Mouse (Mus musculus): ENCODE measurements at regions not wholly inside any gene's neighbourhood (a gene's known extent, or its start where the extent isn't known, plus 50 kb on each side); places are given as distances from the start of the nearest gene placed in this dataset.

GRCm38 (mm10) chr15:5708454-5708853, 464.5 kb upstream of the Ptger4 start:
- Histone ChIP-seq H3K27ac (ENCODE audit: low read depth, low read length) (no peak overlapping the region), H3K4me2 (ENCODE audit: low read depth) (no peak overlapping the region), H3K9ac (ENCODE audit: low read length) (no peak overlapping the region), H3K36me3 (ENCODE audit: control insufficient read depth, insufficient read depth, low read length) (no peaks in the 10 kb centered on the region), H3K4me3 (ENCODE audit: low read depth, low read length) (no peak overlapping the region), H3K9me3 (ENCODE audit: control insufficient read depth, low read length) (no peaks in the 10 kb centered on the region), H3K4me1 (ENCODE audit: control insufficient read depth, insufficient read depth, low read length) (no peaks in the 10 kb centered on the region), H3K27me3 (ENCODE audit: control insufficient read depth, insufficient read depth, low read length) (no peaks in the 10 kb centered on the region)
- DNase-seq (ENCODE audit: low spot score) = no peak
- no peak for ATAC-seq (ENCODE audit: insufficient read depth, low FRiP score, low TSS enrichment)
- 86% methylated on average over 5 of the region's 5 CpGs for WGBS

DNA sequence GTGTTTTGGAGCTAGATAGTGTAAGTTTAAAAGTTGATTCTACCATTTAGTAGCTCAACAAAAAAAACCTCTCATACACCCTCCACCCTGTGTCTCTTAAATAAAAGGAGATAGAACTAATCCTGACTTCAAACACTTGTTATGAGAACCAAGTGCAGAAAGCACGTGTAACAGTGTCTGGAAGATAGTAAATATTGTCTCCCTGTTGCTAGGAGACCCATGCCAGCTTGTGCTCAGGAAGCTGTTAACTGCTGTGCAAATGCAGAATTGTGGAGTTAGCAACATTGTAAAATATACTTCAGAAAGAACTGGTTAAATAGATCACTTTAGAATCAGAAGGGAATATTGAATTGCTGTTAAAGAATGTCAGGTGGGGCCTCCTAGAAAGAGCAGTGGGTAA, 496.7 kb upstream of the Ptger4 start:
- Histone ChIP-seq H3K9me3 (ENCODE audit: control insufficient read depth, low read length) (no peaks in the 10 kb centered on the region), H3K4me1 (ENCODE audit: control insufficient read depth, insufficient read depth, low read length) (no peaks in the 10 kb centered on the region), H3K36me3 (ENCODE audit: control insufficient read depth, insufficient read depth, low read length) (no peaks in the 10 kb centered on the region), H3K27ac (ENCODE audit: low read depth, low read length) (no peak overlapping the region), H3K27me3 (ENCODE audit: control insufficient read depth, insufficient read depth, low read length) (no peaks in the 10 kb centered on the region), H3K4me2 (ENCODE audit: low read depth) (no peak overlapping the region), H3K4me3 (ENCODE audit: low read depth, low read length) (no peak overlapping the region), H3K9ac (ENCODE audit: low read length) (no peak overlapping the region)
- 41% methylated on average over 1 of the region's 1 CpGs for WGBS
- DNase-seq (ENCODE audit: low spot score) (no peak), ATAC-seq (ENCODE audit: insufficient read depth, low FRiP score, low TSS enrichment) (no peak)

DNA sequence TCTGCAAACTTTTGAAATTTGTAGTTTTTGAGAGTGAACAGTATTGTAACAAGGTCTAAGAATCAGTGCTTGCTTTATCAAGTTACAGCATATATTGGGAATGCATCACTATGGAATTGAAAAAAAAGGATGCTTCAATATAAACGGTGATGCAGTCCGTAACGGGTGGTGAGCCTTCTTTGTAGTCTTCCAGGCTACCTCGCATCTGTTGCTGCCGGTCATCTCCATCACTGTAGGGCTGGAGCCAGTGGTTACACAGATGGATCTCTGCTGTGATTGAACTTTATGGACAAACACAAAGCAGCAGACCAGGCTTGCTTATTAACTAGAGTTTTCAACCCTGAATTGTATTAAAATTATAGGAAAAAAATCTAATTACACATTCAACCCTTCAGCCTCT, 499.9 kb upstream of the Ptger4 start:
- Histone ChIP-seq H3K9ac (ENCODE audit: low read length) (no peak overlapping the region), H3K4me2 (ENCODE audit: low read depth) (no peak overlapping the region), H3K9me3 (ENCODE audit: control insufficient read depth, low read length) (no peaks in the 10 kb centered on the region), H3K4me3 (ENCODE audit: low read depth, low read length) (no peak overlapping the region), H3K27ac (ENCODE audit: low read depth, low read length) (no peak overlapping the region), H3K4me1 (ENCODE audit: control insufficient read depth, insufficient read depth, low read length) (no peaks in the 10 kb centered on the region), H3K36me3 (ENCODE audit: control insufficient read depth, insufficient read depth, low read length) (no peaks in the 10 kb centered on the region), H3K27me3 (ENCODE audit: control insufficient read depth, insufficient read depth, low read length) (no peaks in the 10 kb centered on the region)
- no peak for DNase-seq (ENCODE audit: low spot score)
- WGBS = 91% methylated on average over 5 of the region's 5 CpGs
- no peak for ATAC-seq (ENCODE audit: insufficient read depth, low FRiP score, low TSS enrichment)

GRCm38 (mm10) chr15:5758690-5759089, 514.7 kb upstream of the Ptger4 start:
- Histone ChIP-seq H3K27ac (ENCODE audit: low read depth, low read length) (no peak overlapping the region), H3K4me3 (ENCODE audit: low read depth, low read length) (no peak overlapping the region), H3K9me3 (ENCODE audit: control insufficient read depth, low read length) (no peaks in the 10 kb centered on the region), H3K36me3 (ENCODE audit: control insufficient read depth, insufficient read depth, low read length) (no peaks in the 10 kb centered on the region), H3K27me3 (ENCODE audit: control insufficient read depth, insufficient read depth, low read length) (no peaks in the 10 kb centered on the region), H3K4me1 (ENCODE audit: control insufficient read depth, insufficient read depth, low read length) (no peaks in the 10 kb centered on the region), H3K9ac (ENCODE audit: low read length) (no peak overlapping the region), H3K4me2 (ENCODE audit: low read depth) (no peak overlapping the region)
- WGBS = 89% methylated on average over 2 of the region's 2 CpGs
- ATAC-seq (ENCODE audit: insufficient read depth, low FRiP score, low TSS enrichment) (no peak), DNase-seq (ENCODE audit: low spot score) (no peak)

DNA sequence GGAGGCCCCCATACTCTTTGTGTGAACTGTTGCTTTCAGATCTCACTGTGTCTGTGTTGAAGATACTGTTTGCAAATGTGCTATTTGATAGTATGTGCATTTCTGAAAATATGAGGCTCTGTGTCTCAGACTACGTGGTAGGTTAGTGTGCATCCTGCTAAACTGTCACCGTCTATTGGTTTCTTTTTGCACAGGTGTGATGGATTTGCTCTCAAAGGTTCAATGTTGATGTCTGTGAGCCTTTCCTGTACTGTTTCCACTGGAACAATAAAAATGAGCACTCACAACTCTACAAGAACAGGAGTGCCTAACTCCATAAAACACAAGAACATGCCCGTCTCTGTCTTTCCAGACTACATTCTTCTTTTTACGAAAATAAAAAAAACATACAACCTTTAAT, 518.2 kb upstream of the Ptger4 start:
- H3K27me3 ChIP-seq (ENCODE audit: control insufficient read depth, insufficient read depth, low read length) = no peaks in the 10 kb centered on the region
- no peaks in the 10 kb centered on the region for H3K36me3 ChIP-seq (ENCODE audit: control insufficient read depth, insufficient read depth, low read length)
- DNase-seq (ENCODE audit: low spot score) (no peak), ATAC-seq (ENCODE audit: insufficient read depth, low FRiP score, low TSS enrichment) (no peak)
- 87% methylated on average over 4 of the region's 4 CpGs for WGBS
- no peak overlapping the region for H3K9ac ChIP-seq (ENCODE audit: low read length)
- H3K27ac ChIP-seq (ENCODE audit: low read depth, low read length) = no peak overlapping the region
- no peak overlapping the region for H3K4me3 ChIP-seq (ENCODE audit: low read depth, low read length)
- H3K9me3 ChIP-seq (ENCODE audit: control insufficient read depth, low read length) = no peaks in the 10 kb centered on the region
- no peak overlapping the region for H3K4me2 ChIP-seq (ENCODE audit: low read depth)
- no peaks in the 10 kb centered on the region for H3K4me1 ChIP-seq (ENCODE audit: control insufficient read depth, insufficient read depth, low read length)

GRCm38 (mm10) chr15:5777074-5777473, 522.5 kb upstream of the Dab2 start:
- Histone ChIP-seq H3K9me3 (ENCODE audit: control insufficient read depth, low read length) (no peaks in the 10 kb centered on the region), H3K27ac (ENCODE audit: low read depth, low read length) (no peak overlapping the region), H3K9ac (ENCODE audit: low read length) (no peak overlapping the region), H3K27me3 (ENCODE audit: control insufficient read depth, insufficient read depth, low read length) (no peaks in the 10 kb centered on the region), H3K36me3 (ENCODE audit: control insufficient read depth, insufficient read depth, low read length) (no peaks in the 10 kb centered on the region), H3K4me3 (ENCODE audit: low read depth, low read length) (no peak overlapping the region), H3K4me1 (ENCODE audit: control insufficient read depth, insufficient read depth, low read length) (no peaks in the 10 kb centered on the region), H3K4me2 (ENCODE audit: low read depth) (no peak overlapping the region)
- ATAC-seq (ENCODE audit: insufficient read depth, low FRiP score, low TSS enrichment) = no peak
- WGBS = 91% methylated on average over 4 of the region's 4 CpGs
- DNase-seq (ENCODE audit: low spot score) = no peak

DNA sequence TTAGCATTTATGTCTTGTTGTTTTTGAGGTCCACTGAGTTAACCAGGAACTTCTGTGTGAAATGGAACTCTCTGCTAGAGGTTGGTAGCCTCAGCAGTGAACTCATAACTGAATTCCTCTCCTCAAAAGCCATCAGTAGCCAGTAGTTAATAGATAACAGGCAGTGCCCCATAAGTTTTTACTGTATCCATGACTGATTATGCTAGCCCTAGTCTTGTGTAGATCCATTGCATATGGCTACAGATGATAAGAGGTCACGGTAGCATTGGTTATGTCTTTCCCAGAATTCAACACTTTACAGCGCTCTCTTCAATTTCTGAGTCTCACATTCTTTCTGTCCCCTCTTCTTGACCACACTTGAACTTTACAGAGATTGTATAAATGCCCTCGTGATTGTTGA, 499.7 kb upstream of the Dab2 start:
- no peaks in the 10 kb centered on the region for H3K4me1 ChIP-seq (ENCODE audit: control insufficient read depth, insufficient read depth, low read length)
- no peaks in the 10 kb centered on the region for H3K36me3 ChIP-seq (ENCODE audit: control insufficient read depth, insufficient read depth, low read length)
- H3K4me3 ChIP-seq (ENCODE audit: low read depth, low read length) = no peak overlapping the region
- DNase-seq (ENCODE audit: low spot score) = no peak
- no peak overlapping the region for H3K27ac ChIP-seq (ENCODE audit: low read depth, low read length)
- WGBS = 89% methylated on average over 3 of the region's 3 CpGs
- no peak overlapping the region for H3K4me2 ChIP-seq (ENCODE audit: low read depth)
- no peak overlapping the region for H3K9ac ChIP-seq (ENCODE audit: low read length)
- ATAC-seq (ENCODE audit: insufficient read depth, low FRiP score, low TSS enrichment) = no peak
- H3K9me3 ChIP-seq (ENCODE audit: control insufficient read depth, low read length) = no peaks in the 10 kb centered on the region
- no peaks in the 10 kb centered on the region for H3K27me3 ChIP-seq (ENCODE audit: control insufficient read depth, insufficient read depth, low read length)

DNA sequence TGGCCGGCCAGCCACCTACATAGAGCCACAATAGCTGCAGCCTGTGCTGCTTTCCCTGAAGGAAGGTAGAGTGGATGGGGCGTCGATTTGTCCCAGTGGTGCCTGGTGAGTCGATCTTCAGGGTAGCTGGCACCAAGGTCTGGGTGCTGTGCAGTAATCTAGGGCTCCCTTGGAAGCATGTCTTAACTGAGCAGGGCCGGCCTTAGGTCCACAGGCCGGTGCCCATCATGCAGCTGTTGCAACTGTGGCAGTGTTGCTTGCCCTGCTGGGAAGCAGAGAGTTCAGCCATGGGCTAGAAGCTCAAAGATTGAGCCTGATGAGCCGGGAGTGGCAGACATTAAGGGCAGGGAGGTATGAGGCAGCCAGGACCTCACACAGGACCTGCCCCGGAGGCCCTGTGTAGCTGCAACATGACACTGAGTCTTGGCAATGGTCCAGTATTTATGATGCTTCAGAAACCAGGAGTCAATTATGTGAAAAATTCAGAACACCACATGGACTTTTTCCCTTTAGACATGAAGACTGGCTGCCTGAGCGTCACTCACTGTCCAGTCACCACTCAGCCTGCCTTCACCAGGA, 488.3 kb upstream of the Dab2 start:
- WGBS = 83% methylated on average over 9 of the region's 9 CpGs
- no peaks in the 10 kb centered on the region for H3K27me3 ChIP-seq (ENCODE audit: control insufficient read depth, insufficient read depth, low read length)
- H3K4me3 ChIP-seq (ENCODE audit: low read depth, low read length) = no peak overlapping the region
- no peak overlapping the region for H3K27ac ChIP-seq (ENCODE audit: low read depth, low read length)
- DNase-seq (ENCODE audit: low spot score) = no peak
- no peaks in the 10 kb centered on the region for H3K9me3 ChIP-seq (ENCODE audit: control insufficient read depth, low read length)
- H3K4me1 ChIP-seq (ENCODE audit: control insufficient read depth, insufficient read depth, low read length) = no peaks in the 10 kb centered on the region
- H3K36me3 ChIP-seq (ENCODE audit: control insufficient read depth, insufficient read depth, low read length) = no peaks in the 10 kb centered on the region
- no peak overlapping the region for H3K9ac ChIP-seq (ENCODE audit: low read length)
- ATAC-seq (ENCODE audit: insufficient read depth, low FRiP score, low TSS enrichment) = no peak
- no peak overlapping the region for H3K4me2 ChIP-seq (ENCODE audit: low read depth)

GRCm38 (mm10) chr15:5811958-5812357, 487.6 kb upstream of the Dab2 start:
- DNase-seq (ENCODE audit: low spot score) (no peak), ATAC-seq (ENCODE audit: insufficient read depth, low FRiP score, low TSS enrichment) (no peak)
- H3K36me3 ChIP-seq (ENCODE audit: control insufficient read depth, insufficient read depth, low read length) = no peaks in the 10 kb centered on the region
- H3K4me2 ChIP-seq (ENCODE audit: low read depth) = no peak overlapping the region
- no peak overlapping the region for H3K9ac ChIP-seq (ENCODE audit: low read length)
- WGBS = 77% methylated on average over 1 of the region's 1 CpGs
- H3K9me3 ChIP-seq (ENCODE audit: control insufficient read depth, low read length) = no peaks in the 10 kb centered on the region
- H3K4me3 ChIP-seq (ENCODE audit: low read depth, low read length) = no peak overlapping the region
- no peaks in the 10 kb centered on the region for H3K4me1 ChIP-seq (ENCODE audit: control insufficient read depth, insufficient read depth, low read length)
- no peaks in the 10 kb centered on the region for H3K27me3 ChIP-seq (ENCODE audit: control insufficient read depth, insufficient read depth, low read length)
- H3K27ac ChIP-seq (ENCODE audit: low read depth, low read length) = no peak overlapping the region
